Mouse (Mus musculus) mature B cell (primary cell): ENCODE results near the gene Sp9.

ENCODE experiments used
- in situ Hi-C: fragments of 300-500 bp; cut with MboI; formaldehyde crosslinking; loops from 2 replicates; pipeline ENCODE4 v1.14.3; 2019

Sp9 gene

DNA sequence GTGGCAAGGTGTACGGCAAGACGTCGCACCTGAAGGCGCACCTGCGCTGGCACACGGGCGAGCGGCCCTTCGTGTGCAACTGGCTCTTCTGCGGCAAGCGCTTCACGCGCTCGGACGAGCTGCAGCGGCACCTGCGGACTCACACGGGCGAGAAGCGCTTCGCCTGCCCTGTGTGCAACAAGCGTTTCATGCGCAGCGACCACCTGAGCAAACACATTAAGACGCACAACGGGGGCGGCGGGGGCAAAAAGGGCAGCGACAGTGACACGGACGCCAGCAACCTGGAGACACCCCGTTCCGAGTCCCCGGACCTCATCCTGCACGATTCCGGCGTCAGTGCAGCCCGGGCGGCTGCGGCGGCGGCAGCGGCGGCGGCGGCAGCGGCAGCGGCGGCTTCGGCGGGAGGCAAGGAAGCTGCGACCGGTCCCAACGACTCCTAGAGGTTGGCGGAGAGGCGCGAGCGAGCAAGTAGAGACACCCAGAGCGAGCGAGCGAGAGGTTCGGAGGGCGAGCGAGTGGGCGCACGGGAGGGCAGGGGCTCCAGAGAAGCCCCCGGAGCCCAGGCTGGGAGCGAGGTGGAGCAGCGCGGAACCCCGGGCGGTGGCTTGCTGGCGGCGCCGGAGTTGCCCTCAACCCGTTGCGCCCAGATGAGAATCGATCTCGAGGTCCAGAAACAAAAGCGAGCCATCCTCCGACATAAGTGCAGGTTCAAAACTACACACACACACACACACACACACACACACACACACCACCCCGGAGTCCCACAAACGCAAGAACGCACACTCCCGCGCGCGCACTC is 2.6 kb downstream of the Sp9 start:
- in situ Hi-C loops, result no loop called here

DNA sequence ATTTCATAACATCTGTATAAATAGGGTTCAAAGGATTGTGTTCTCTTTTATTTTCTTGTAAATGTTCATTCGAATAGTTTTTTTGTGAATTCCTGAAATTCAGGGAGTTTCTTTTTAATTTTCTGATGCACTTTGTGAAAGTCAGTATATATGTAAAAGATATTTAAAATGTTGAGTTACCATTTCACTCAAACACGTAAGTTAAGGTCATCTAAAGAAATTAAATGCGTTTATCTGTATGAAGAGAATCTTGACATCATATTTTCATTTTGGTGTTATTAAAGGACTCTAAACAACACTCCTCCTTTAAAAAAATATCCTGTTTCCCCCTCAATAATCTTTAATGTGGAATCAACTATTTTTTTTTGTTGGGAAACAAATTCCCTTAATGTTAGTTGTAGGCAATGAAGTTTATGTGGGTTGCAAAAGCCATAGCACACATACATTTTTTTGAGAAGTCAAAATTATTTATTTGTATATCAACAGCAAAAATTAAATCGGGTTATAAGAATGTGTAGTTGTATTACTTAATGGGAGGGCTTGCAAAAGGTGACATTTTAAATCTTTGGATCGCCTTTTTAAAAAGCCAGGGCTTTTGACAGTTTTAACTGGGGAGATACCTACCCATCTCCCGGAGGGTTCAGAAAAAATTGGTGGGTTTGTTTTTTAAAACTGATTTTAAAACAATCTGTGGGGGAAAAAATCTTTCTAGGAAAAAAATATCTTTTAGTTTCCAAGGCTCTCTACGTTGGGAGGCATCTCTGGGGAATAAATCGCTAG is 3.7 kb downstream of the Sp9 start:
- in situ Hi-C loops, result no loop called here

DNA sequence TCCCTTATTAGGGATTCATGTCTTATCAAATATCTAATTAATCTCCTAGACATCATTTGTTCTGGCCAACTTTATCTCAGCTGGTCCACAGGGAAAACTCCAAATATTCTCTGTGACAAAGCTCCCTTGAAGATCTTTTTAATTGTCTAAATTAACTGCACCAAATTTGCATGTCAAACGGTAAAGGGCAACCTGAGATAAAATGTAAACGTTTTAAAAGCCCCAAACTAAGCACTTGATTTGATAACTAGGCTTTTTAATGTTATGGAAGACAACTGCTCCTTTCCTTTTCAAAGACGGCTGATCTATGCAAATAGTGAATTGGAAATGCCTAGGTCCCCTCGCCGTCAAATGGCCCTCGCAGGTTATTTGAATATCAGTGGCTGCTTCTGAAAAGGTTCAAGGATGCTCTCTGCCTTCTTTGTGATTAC is 4.4 kb downstream of the Sp9 start:
- in situ Hi-C loops, result no loop called here

GRCm38 (mm10) chr2:73277021-73277708 is 5.4 kb downstream of the Sp9 start:
- in situ Hi-C loops, result no loop called here

- in situ Hi-C loops, result no loop called here
These were observed 6.0 kb downstream of the Sp9 start for GRCm38 (mm10) chr2:73277709-73278075.

DNA sequence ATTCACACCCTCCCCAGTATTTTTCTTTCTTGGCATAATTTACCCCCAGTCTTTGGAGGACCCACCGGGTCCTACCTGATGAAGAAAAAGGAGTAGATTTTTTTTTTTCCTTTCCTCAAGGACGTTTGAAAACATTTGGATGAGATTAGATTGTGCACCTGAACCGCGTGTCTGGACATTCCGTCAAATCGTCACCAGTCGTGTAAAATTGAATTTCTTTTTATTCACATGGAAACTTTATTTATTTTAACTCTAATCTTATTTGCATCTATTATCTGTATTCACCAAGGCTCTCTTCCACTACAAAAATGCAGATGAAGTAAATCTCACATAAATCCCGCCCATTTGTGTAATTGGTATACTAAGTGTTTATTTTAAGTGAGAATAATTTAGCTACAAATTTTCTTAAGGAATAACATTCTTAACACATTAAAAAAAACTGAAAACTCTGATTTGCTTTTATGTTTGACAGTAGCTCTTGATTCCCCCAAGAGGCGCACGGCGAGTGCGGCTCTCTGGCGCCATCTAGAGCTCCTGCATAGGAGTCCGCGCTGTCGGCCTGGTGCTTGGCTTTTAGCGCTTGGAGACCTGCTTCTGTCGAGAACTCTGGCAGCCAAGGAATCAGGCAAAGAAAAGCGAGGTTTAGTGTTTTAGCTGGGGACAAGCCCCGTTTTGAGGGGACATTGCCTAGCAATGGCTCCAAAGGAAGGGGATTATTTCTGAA is 6.6 kb downstream of the Sp9 start:
- in situ Hi-C loops, result no loop called here

- in situ Hi-C loops, result no loop called here
These were observed 7.1 kb downstream of the Sp9 start for GRCm38 (mm10) chr2:73278869-73279268.

DNA sequence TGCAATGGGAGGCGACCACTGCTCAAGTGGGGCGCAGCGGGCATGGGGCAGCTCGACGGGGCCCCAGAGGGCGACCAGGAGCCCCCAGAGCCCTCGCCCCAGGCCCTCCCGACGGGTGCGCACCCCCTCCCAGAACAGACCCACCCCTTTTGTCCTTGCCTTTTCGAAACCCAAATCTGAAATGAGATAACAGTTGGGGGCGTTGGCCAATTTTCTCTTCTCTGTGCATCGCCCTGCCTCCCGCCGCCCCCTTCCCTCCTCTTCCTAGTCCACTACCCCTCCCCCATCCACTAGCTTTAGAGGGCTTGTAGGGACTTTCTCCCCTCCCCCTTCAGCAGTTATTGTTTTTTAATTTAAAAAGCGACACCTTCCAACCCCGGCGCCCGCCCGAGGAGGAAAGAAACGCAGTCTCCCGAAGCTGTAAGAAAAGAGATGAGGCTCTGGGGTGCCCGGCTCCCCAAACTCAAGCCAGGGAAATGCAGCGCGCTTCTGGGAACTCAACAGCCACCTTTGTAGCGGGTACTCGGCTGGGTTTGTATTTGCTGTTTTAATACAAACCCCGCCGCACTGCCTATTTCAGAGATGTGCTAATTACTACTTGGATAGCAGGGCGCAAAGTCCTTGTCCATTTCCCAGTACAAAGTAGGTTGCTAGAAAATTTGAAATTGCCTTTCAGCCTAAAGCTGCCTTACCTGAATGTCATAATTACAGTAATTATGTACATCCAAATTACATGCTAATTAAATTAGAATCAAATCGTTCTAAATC is 7.7 kb downstream of the Sp9 start:
- in situ Hi-C loops, result no loop called here

DNA sequence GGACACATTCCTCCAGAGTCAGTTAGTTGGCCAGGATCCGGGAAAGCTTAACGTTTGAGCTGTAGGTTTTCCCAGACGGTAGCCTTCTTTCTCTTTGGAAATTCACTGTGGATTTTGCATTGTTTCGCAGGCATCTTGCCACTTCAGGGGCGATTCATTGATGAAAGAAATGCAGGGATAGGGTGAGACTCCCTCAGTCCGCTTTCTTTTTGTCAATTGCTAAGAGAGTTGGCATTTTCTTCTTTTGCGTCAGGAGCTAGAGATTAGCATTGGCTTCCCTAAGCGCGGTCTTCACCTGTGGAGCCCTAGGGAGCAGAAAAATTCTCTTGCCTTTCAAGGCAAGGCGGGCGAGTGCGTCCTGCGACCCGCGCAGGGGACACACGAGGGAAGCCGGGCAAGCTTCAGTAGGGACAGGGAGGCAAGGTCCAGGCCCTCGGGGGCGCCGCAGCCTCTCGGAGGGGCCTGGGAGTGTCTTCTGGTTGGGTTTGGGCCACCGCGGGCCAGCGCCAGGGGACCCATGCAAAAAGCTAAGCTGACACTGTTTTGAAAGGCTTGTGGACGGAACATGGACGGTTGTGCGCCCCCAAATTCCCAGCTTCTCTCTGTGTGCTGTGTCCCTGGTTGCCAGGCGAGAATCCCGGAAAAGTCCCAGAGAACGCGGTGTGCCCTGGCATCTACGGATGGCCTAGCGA is 8.8 kb downstream of the Sp9 start:
- in situ Hi-C loops, result no loop called here

DNA sequence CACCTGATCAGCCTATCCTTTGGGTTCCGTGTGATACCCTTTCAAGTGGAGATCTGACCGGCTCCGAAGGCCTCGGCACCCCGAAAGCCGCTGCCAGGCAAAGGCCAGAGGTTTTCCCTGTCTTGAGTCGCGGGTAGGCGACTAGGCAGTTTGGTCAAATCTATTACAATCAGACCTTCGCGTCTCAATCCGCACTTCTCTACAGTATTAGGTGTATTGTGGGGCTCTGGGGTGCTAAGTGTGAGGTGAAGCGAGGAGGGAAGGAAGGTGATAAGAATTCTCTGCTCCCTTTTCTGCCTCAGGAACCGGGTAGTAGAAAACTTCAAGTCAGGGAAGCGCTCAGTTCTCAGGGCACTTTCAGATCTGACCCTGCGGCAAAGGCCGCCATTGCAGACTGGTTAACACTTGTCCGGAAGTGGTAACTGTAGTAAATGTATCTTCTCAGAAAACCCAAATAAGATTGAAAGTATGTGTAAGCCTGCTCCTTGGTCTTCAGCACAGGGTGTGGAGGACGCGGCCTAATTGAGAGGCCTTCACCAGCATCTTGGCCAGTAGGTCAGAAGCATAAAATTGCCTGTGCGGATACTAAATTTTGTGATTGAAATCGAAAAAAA is 9.4 kb downstream of the Sp9 start:
- in situ Hi-C loops, result no loop called here

DNA sequence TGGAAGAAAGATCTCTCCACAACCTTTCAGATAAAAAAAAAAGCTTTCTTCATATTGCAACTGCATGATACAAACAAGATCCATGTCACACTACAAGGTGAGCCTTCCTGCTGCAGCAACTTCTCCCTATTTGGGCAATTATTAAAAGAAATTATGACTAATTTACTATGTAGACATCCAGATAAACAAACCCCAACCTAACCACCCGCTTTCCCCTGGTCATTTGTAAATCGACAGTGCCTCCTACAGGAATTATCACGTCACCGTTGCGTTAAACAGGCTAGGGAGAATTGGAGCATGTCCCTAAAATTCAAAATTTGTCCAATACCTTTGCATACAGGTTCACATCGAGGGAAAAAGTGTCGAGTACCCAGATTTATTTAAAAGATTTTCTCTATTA is 10.0 kb downstream of the Sp9 start:
- in situ Hi-C loops, result no loop called here

DNA sequence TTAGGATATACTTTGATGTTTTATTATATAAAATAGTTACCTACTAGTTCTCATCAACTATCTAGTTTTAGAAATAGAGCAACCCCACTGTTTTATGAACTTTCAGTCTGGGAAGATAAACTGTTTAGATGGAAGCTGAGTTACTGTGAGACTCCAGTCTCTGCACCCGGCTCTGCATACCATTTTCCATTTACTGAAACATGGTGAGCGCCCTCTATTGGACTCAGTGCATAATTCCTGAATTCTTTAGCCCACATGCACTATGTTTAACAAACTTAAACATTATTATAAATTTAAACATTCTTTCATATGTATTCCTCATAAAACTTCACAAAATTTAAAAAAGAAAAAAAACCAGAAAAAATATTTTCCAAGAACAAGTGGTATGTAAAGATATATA is 13.9 kb downstream of the Sp9 start:
- in situ Hi-C loops, result no loop called here

- in situ Hi-C loops, result no loop called here
These were observed 19.4 kb downstream of the Sp9 start for GRCm38 (mm10) chr2:73291130-73291529.

- in situ Hi-C loops, result no loop called here
These were observed 23.3 kb downstream of the Sp9 start for GRCm38 (mm10) chr2:73295023-73295422.

- in situ Hi-C loops, result no loop called here
These were observed 26.4 kb downstream of the Sp9 start for GRCm38 (mm10) chr2:73298154-73298553.

- in situ Hi-C loops, result no loop called here
These were observed 27.1 kb downstream of the Sp9 start for GRCm38 (mm10) chr2:73298841-73299240.

GRCm38 (mm10) chr2:73301979-73302378 is 30.3 kb downstream of the Sp9 start:
- in situ Hi-C loops, result no loop called here

DNA sequence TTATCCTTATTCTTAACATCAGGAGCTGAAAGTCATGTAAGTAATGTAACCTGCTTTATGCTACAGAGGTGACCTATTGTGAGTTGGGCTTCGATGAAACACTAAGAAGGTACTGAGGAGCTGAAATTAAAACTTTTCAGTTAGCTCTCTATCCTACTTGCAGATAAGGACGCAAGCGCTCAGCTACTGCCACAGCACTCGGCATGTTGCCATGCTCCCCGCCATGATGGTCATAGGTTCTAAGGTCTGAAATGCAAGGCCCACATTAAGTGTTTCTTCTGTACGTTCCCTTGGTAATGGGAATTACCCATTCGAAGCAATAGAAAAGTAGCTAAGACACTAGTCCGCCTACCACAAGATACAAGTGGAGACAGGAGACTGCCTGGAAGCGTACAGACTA is 31.0 kb downstream of the Sp9 start:
- in situ Hi-C loops, result no loop called here

DNA sequence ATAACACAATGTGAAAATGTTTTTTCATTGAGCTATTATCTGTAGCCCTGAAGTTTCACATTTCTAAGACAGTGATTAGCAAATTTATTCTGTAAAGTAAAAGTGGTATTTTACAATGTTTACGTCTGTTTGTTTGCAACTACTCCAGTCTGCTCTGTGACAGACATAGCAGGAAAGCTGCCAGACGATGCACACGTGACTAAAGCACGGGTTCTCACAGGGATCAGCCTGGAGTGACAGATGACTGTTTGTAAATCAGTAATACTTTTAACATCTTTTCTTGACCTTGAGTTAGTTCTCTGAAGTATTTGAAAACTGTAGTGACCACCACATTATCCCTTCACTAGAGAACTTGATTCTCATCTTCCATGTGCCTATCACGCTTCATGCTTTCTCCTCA is 32.8 kb downstream of the Sp9 start:
- in situ Hi-C loops, result no loop called here

DNA sequence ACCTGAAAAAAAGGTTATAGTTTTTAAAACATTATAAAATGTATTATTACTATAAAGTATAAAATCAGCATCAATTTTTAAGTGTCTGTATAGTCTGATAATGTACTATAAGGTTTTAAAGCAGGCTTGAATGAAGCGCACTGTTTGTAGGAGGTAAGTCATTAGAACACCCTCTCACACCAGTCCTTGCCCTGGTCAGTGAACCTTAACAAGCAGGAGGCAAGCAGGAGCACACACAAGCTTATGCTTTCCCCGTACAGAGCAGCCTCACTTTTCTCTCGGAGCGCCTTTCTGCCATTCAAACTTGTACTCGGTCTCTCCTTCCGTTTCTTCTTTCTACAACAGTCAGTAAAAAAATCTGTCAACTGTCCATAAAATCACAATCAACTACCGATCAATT is 34.3 kb downstream of the Sp9 start:
- in situ Hi-C loops, result no loop called here
